Mouse (Mus musculus) brain, embryonic 14.5 days (tissue): ENCODE measurements around the gene Iqcb1.

Experiments used
- CTCF ChIP-seq: fragments of 200-500 bp; IDR thresholded peaks from 2 replicates; pipeline ENCODE4 v1.5.1; 2012; ENCODE audit warnings: inconsistent platforms, mild to moderate bottlenecking, moderate library complexity, borderline replicate concordance; ENCODE audit not compliant: insufficient read depth, insufficient read length; ENCODE audit errors: extremely low read depth
- POLR2A ChIP-seq: fragments of 200-500 bp; IDR thresholded peaks from 2 replicates; pipeline ENCODE4 v1.6.1; 2012; ENCODE audit warnings: mild to moderate bottlenecking, inconsistent platforms, borderline replicate concordance; ENCODE audit not compliant: poor library complexity, insufficient read depth, insufficient read length, severe bottlenecking; ENCODE audit errors: extremely low read depth

- TF ChIP-seq POLR2A (no peak), CTCF (no peak)
These were observed 62.4 kb downstream of the Iqcb1 start for GRCm38 (mm10) chr16:36890559-36890958.
